Mouse (Mus musculus) embryonic stem cell, embryonic (primary cell): ENCODE results near the gene Lefty2.

Source experiments
- CTCF ChIA-PET, 4 experiments: fragments of 300-600 bp in 2 of 4; fragments of 350-600 bp in 2 of 4; sonication (Branson Sonifier 250); formaldehyde crosslinking; loops; one replicate each; lab custom pipeline; 2022; ENCODE audit warnings: inconsistent platforms in 2 of 4; lab: Charles Lee
- POLR2A ChIA-PET, 4 experiments: fragments of 300-600 bp in 2 of 4; fragments of 350-600 bp in 2 of 4; sonication (Branson Sonifier 250); formaldehyde crosslinking; loops; one replicate each; lab custom pipeline; 2022; ENCODE audit warnings: antibody characterized with exemption in 4 of 4, inconsistent platforms in 1 of 4; lab: Charles Lee

Lefty2 gene

DNA sequence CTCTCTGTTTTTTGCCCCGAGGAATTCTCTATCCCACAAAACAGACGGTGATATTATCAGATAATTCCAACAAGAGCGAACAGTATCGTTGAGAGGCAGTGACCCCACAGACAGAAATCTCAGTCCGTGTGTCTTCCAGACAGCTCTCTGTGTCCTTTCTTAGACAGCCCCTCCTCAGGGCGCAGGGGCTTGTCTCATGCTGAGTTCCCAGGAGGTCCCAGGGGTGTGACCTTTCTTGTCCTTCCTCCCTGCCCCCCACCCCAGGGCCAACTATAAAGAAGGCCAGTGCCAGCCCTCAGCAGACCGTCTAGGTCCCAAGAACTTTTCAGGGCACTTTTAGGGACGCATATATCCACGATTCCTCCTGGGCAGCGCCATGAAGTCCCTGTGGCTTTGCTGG, at the start of gene Lefty2:
Lefty2 (plus strand) TSS at position 301 of the 400 bp plus-strand sequence.
- ChIA-PET POLR2A (interaction anchor here in 3 of 4 experiments (0.6 to 4.7 kb wide), 24 partner anchors 8 to 88 kb away, joined by 3 to 80 read pairs (median 6); partner anchors contain the start of genes Lefty1 (in 3 of the 3), Pycr2 (in 2 of the 3), H3f3a (in 1 of the 3) and Sde2 (in 1 of the 3)), CTCF (interaction anchor here in 2 of 4 experiments (1.1 to 3.4 kb wide), 3 partner anchors 11 to 29 kb away, joined by 3 to 11 read pairs (median 3); partner anchors contain the start of gene Pycr2 (in 1 of the 2))

DNA sequence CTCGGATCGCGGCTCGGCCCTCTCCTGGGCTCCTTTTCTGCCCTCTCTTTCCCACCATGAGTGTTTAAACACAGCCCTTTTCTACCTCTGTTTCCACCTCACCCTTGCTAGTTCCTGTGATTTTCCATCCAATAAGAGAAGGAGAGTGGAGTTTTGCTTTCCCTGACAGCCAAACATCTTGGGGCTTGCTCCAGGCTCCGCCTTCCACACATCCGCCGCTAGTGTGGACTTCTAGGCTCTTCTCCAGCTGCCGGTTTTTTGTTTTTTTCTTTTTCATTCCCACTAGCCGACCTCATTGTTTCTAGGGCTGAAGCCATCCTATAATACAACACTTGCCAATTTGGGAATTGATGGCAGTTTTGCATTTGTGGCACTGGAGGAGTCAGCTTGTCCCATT, 44.8 kb upstream of the Lefty2 start:
- ChIA-PET POLR2A (interaction anchor here in 3 of 4 experiments (0.5 to 12.9 kb wide), 44 partner anchors 10 to 461 kb away, joined by 3 to 254 read pairs (median 4); partner anchors contain the start of genes H3f3a (in 3 of the 3) and Pycr2 (in 1 of the 3)), CTCF (interaction anchor here in 2 of 4 experiments (1.3 to 1.5 kb wide), 2 partner anchors 15 to 54 kb away, joined by 5 to 18 read pairs; no protein-coding TSS in a partner anchor)

DNA sequence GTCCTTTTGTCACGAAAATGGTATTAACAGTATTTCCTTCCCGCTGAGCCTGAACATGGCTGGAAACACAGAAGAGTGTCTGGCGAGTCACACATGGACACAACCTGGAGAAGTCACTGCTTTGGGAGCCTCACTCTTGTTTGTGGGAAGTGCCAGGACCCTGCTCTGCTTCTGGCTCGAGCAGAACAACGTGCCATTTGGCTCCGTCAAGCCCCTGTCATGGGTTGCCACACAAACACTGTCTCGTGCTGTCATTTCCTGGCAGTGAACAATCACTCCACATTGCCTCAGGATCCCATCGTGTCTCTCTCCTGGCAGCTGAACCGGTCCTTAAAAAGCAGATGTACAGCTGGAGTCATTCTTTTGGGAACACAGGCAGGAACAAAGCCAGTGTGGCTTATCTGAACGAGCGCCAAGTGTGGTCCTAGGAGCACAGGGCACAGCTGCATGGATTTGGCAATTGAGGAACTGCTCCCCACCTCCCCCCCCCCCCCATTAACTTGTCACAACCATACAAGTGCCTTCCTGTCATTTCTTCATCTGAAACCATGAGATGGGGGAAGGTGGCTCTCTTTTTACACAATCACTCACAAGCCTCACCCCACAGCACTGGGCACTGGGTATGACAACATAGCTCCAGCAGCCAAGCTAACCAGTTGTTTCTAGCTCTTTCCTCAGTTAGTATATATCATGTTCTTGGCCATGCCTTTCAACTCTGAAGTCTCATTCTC, 44.2 kb upstream of the Lefty2 start:
- POLR2A ChIA-PET, result interaction anchor here (0.5 to 12.9 kb wide), 60 partner anchors 11 to 386 kb away, joined by 3 to 254 read pairs (median 4); partner anchors contain the start of genes H3f3a (in 4 of the 4), Lefty1 (in 2 of the 4), Nvl (in 1 of the 4) and Pycr2 (in 1 of the 4)
- CTCF ChIA-PET, result interaction anchor here in 3 of 4 experiments (0.6 to 1.5 kb wide), 4 partner anchors 15 to 673 kb away, joined by 3 to 18 read pairs (median 4); no protein-coding TSS in a partner anchor

DNA sequence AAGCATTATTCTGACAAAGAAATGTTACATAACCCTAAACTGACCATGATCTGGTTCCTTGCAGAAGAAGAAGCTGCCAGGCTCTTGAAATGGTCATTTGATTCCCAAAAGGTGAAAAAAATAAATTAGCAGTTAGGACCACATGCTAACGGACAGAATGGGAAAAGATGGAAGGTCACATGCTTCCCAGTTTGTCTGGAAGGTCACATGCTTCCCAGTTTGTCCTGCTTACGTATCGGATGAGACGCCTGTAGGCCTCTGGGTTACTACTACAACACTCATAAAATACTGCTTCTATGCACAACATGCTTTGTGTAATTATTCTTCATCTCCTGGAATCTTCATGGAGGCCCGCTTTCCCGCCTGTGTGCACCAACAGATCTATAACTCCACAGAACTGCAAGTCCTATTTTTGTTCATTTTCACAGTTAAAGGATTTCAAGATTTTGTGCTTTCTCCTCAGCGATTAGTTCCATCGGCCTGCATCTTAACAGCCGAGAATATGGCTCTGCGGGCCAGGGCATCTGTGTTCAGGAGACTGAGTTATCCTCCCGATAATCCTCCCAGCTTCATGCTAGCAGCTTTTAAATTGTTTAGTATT, 43.1 kb upstream of the Lefty2 start:
- ChIA-PET CTCF (interaction anchor here in 2 of 4 experiments (1.2 to 2.9 kb wide), 4 partner anchors 14 to 190 kb away, joined by 3 to 13 read pairs (median 4); no protein-coding TSS in a partner anchor), POLR2A (interaction anchor here (0.8 to 12.9 kb wide), 103 partner anchors 8 to 992 kb away, joined by 3 to 254 read pairs (median 7); partner anchors contain the start of genes H3f3a (in 2 of the 4), Lefty1 (in 2 of the 4), Nvl (in 2 of the 4) and Pycr2 (in 2 of the 4))

DNA sequence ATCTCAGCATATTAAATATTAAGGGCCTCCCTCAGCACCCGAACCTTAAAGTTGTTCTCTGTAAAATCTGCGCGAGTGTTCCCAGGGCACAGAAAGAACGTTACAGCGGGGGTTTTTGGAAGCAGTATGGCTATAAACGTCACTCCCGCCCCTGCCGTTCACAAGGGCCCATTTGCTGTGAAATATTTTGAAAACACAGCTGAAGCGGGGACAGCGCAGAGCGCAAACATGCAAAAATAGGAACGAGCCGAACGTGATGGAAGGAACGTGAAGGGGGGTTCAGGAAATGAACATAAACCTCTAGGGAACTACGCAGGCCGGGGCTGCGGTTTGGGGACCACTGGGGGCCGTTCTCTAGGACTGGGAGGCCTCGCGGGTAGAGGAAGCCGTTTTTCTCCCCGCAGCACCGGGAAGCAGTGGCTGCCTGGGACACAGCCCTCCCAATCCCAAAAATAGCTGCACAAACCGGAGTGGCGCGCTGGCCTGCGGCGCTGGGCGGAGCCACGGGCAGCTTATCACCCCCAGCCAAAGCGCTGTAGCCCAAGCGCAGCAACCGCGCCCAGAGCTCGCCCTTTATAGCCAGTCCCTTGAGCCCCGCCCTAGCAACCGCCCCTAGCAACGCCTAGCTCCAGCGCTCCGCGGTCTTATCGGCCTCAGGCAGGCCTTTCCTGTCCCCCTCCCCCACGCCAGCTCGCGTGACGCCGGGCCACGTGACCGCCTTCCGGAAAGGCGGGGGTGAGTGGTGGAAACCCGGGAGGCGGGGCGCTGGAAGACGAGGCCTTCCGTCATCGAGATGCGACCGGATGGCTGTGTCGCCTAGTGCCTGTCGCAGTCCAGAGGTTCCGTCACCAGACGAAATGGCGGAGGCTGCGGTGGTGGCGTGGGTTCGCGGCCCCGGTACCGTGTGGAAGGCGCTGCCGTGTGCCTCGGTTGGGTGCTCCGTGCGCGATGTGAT, 42.3 kb upstream of the Lefty2 start, which contains the start of gene Sde2:
Sde2 (plus strand) TSS at position 812 of the 955 bp plus-strand sequence.
- CTCF ChIA-PET, result interaction anchor here in 1 of 4 experiments (0.6 to 2.9 kb wide), 5 partner anchors 13 to 444 kb away, joined by 3 to 13 read pairs (median 4); no protein-coding TSS in a partner anchor
- POLR2A ChIA-PET, result interaction anchor here (0.5 to 12.9 kb wide), 148 partner anchors 9 to 1274 kb away, joined by 3 to 254 read pairs (median 6); partner anchors contain the start of genes Cnih4 (in 3 of the 4), H3f3a (in 3 of the 4), Lefty1 (in 3 of the 4) and Nvl (in 3 of the 4)

DNA sequence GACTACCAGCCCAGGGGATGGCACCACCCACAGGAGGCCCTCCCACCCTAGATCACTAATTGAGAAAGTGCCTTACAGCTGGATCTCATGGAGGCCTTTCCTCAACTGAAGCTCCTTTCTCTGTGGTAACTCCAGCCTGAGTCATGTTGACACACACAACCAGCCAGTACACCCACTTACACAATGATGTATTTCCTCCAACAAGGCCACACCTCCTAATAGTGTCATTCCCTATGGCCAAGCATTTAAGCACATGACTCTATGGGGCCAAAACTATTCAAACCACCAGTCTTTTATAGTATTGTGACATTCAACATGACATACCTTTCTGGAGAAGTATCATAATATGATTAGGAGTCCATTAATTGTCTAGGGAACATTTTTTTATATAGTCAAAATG, 34.1 kb upstream of the Lefty2 start:
- ChIA-PET POLR2A (interaction anchor here in 3 of 4 experiments (0.9 to 12.9 kb wide), 12 partner anchors 8 to 57 kb away, joined by 3 to 254 read pairs (median 4); partner anchors contain the start of genes Sde2 (in 3 of the 3) and H3f3a (in 1 of the 3)), CTCF (interaction anchor here in 1 of 4 experiments (1.6 kb wide), 1 partner anchor 115 kb away, joined by 5 read pairs; no protein-coding TSS in a partner anchor)

DNA sequence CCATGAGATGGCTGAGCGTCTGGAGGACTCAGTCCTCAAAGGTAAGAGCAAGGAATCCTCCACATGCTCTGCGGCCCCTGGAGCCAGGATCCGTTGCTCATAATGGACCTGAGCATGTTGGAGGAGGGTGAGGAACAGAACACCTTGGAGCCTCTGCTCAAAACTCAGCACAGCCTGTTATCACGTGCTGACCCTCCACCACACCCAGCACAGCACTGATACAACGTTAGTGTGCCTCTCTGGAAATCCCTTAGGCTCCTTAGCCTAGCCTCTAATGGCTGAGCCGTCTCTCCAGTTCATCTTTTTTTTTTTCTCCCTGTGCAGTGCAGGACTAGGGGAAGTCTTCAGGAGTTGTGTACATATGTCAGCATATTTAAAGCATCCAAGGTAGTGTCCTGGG, 32.9 kb upstream of the Lefty2 start:
- ChIA-PET CTCF (interaction anchor here in 2 of 4 experiments (0.7 to 1.6 kb wide), 3 partner anchors 28 to 114 kb away, joined by 3 to 5 read pairs (median 3); partner anchors contain the start of gene Pycr2 (in 1 of the 2)), POLR2A (interaction anchor here in 3 of 4 experiments (0.6 to 8.2 kb wide), 17 partner anchors 9 to 81 kb away, joined by 3 to 102 read pairs (median 3); partner anchors contain the start of gene Sde2 (in 2 of the 3))

DNA sequence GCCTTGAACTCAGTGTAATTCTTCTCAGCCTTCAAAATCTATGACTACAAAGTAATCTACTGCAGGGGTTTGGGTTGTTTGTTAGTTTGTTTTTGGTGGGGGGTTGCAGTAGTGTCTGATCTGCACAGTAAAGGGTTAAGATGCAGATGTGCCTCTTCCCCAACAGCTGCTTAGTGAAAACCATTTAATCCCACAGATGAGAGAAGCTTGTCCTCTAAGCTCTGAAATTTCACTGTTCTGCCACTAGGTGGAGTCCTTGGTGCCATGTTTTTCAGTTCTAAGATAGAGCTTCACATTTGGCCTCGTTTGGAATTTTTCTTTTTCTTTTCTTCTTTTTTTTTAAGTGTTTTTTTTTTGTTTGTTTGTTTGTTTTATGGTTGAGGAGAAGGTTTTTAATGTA, 29.3 kb upstream of the Lefty2 start:
- POLR2A ChIA-PET, result interaction anchor here (0.6 to 8.2 kb wide), 51 partner anchors 8 to 979 kb away, joined by 3 to 102 read pairs (median 4); partner anchors contain the start of genes Sde2 (in 4 of the 4), H3f3a (in 1 of the 4), Lbr (in 1 of the 4) and Lefty1 (in 1 of the 4)
- CTCF ChIA-PET, result interaction anchor here (0.5 to 1.9 kb wide), 83 partner anchors 8 to 1888 kb away, joined by 3 to 18 read pairs (median 4); partner anchors contain the start of genes Pycr2 (in 2 of the 4), H3f3a (in 1 of the 4), Lefty2 (in 1 of the 4) and Parp1 (in 1 of the 4)

DNA sequence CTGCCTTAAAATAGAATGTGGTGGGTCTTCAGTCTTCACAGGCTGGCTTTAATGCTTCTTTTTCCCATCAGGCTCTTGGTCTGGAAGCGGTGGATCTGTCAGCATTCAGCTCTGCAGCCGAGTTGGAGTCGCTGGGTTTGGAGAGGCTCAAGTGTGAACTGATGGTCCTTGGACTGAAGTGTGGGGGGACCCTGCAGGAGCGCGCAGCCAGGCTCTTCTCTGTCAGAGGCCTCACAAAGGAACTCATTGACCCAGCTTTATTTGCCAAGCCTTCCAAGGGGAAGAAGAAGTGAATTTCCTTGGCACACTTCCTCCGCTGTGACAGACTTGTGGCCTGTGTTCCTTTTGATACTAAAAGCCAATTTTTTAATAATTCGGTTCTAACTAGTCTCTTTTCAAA, 26.9 kb upstream of the Lefty2 start:
- ChIA-PET CTCF (no interaction called here), POLR2A (interaction anchor here in 2 of 4 experiments (0.8 to 2.3 kb wide), 13 partner anchors 9 to 72 kb away, joined by 3 to 13 read pairs (median 4); partner anchors contain the start of genes Sde2 (in 2 of the 2) and H3f3a (in 1 of the 2))

DNA sequence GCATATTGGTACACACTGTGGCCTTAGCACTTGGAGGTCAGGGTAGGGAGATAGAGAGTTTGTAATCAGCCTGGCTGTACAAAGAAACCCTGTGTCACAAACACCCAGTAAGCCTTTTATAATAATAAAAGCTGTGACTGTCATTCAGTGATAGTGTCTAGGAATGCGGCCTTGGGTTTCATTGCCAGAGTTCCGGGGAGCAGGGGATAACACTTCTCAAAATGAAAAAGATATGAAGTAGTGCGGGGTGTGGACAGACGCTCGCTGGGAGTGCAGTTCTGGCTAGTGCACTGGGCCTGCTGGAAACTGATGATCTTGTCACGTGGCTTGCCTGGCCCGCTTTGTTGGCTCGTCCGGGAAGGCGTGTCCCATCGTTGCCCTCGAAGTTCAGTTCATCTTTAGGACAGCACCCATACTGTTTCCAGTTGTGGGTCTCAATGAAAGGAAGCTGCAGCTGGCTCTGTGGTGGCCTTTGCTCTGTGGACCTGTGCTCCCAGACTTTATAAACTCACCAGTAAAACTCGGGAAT, 22.7 kb upstream of the Lefty2 start:
- CTCF ChIA-PET, result interaction anchor here in 2 of 4 experiments (0.6 to 1.1 kb wide), 3 partner anchors 19 to 112 kb away, joined by 3 to 9 read pairs (median 3); no protein-coding TSS in a partner anchor
- POLR2A ChIA-PET, result interaction anchor here in 3 of 4 experiments (0.5 to 12.9 kb wide), 16 partner anchors 9 to 290 kb away, joined by 3 to 206 read pairs (median 4); partner anchors contain the start of genes Sde2 (in 3 of the 3) and Pycr2 (in 1 of the 3)

DNA sequence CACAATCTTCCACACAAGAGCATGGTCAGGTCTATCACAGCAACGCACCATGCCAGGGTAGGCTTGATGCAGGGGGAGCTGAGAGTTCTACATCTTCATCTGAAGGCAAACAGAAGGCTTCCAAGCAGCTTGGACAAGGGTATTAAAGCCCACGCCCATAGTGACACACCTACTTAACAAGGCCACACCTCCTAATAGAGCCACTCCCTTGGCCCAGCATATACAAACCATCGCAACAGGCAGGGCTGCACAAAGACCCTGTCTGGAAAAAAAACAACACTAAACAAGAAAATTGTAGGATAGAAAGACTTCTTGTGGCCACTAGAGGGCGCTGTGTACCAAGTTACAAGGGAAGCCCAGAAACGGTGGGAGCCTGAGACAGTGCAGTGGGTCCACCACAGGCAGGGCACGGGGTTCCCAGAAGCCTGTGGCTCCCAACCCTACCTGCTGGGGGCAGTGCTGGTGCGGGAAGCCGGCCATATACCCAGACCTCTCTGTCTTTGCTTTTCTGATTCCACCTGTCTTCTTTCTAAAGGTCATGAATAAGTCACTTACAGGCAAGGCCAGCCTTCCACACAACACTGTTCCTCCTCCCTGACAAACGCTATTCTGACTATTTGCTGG, 18.9 kb upstream of the Lefty2 start:
- CTCF ChIA-PET, result interaction anchor here in 3 of 4 experiments (0.5 to 5.2 kb wide), 28 partner anchors 10 to 184 kb away, joined by 3 to 40 read pairs (median 5); no protein-coding TSS in a partner anchor

DNA sequence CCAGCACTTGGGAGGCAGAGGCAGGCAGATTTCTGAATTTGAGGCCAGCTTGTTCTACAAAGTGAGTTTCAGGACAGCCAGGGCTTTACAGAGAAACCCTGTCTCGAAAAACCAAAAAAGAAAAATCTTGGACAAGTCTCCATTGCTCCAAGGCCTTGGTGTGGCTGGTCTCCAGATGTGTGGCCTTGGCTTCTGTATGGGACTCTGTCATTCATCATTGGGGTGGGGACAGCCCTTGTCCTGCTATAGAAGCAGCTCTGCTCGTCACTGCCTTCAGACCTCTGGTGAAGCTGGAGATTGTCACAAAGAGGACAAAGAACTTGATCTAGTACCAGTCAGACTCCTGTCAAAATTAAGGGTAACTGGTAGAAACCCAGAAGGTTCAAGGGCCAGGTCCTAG, 18.3 kb upstream of the Lefty2 start:
- CTCF ChIA-PET, result interaction anchor here (0.6 to 5.2 kb wide), 26 partner anchors 11 to 183 kb away, joined by 3 to 40 read pairs (median 5); partner anchors contain the start of gene Lefty1 (in 1 of the 4)
- POLR2A ChIA-PET, result interaction anchor here in 3 of 4 experiments (0.5 to 12.9 kb wide), 30 partner anchors 9 to 382 kb away, joined by 3 to 206 read pairs (median 4); partner anchors contain the start of genes Pycr2 (in 2 of the 3), Sde2 (in 1 of the 3) and Tmem63a (in 1 of the 3)

More for the DNA sequence above, 18.9 kb upstream of the Lefty2 start:
- POLR2A ChIA-PET, result interaction anchor here in 3 of 4 experiments (0.8 to 12.9 kb wide), 27 partner anchors 10 to 166 kb away, joined by 3 to 206 read pairs (median 4); partner anchors contain the start of genes Pycr2 (in 2 of the 3), Lefty2 (in 1 of the 3), Sde2 (in 1 of the 3) and Tmem63a (in 1 of the 3)

DNA sequence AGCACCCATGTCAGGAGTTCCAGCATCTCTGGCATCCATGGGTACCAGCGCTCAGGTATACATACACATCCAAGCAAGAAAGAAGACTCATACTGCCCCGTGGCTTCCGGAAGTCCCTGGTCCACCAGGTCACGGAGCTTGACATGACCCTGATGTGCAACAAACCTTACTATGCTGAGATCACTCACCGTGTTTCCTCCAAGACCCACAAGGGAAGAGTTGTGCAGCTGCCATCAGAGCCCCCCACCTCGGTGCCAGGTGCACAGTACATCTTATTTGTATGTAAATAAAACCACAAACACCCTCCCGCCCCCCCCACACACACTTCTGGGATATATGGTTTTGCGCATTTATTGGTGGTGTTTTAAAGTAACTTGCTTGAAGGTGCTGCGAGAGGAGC, 17.8 kb upstream of the Lefty2 start:
- CTCF ChIA-PET, result interaction anchor here (0.6 to 5.2 kb wide), 23 partner anchors 11 to 1006 kb away, joined by 3 to 40 read pairs (median 5); partner anchors contain the start of gene Lefty1 (in 1 of the 4)
- POLR2A ChIA-PET, result interaction anchor here in 3 of 4 experiments (0.6 to 12.9 kb wide), 26 partner anchors 9 to 381 kb away, joined by 3 to 206 read pairs (median 5); partner anchors contain the start of genes Pycr2 (in 2 of the 3) and Tmem63a (in 1 of the 3)

DNA sequence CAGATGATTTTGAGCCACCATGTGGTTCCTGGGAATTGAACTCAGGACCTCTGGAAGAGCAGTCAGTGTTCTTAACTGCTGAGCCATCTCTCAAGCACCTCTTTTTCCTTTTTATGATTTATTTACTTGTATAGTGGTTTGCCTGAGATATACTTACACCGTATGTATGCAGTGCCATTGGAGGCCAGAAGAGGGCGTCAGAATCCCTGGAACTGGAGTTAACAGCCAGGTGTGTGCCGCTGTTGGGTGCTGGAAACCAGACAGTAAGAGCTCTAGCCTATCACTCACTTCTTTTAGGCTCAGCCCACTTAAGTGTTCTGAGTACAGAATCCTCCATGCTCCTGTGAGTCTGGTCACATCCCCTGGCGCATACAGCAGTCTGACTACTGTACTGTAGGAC, 15.4 kb upstream of the Lefty2 start:
- CTCF ChIA-PET, result interaction anchor here (0.5 to 5.2 kb wide), 32 partner anchors 10 to 162 kb away, joined by 3 to 40 read pairs (median 4); partner anchors contain the start of gene Pycr2 (in 1 of the 4)
- POLR2A ChIA-PET, result interaction anchor here (0.5 to 12.9 kb wide), 34 partner anchors 9 to 162 kb away, joined by 3 to 206 read pairs (median 4); partner anchors contain the start of genes Lefty2 (in 2 of the 4), Pycr2 (in 2 of the 4), Lefty1 (in 1 of the 4) and Sde2 (in 1 of the 4)
